Mouse (Mus musculus) neural tube, embryonic 14.5 days (tissue): ENCODE measurements around the gene Unc119. TPM values are rescaled to one million over a fixed set of nuclear protein-coding genes. Genes with fewer than 3 reads are reported as not detected.

Experiments
- ATAC-seq: fragments of 200-750 bp; cut with Nextera tagmentation; 2 replicates; pipeline ENCODE4 v1.8.0; 2017; ENCODE audit warnings: low read depth, mild to moderate bottlenecking, moderate TSS enrichment, moderate library complexity
- H3K27ac ChIP-seq: fragments of 300-500 bp; sonication (generic); 2 replicates; pipeline ENCODE4 v1.5.1; 2014; ENCODE audit warnings: low read depth, mild to moderate bottlenecking, control low read depth, low read length, moderate library complexity, mixed read lengths
- H3K27me3 ChIP-seq: fragments of 300-500 bp; sonication (generic); 2 replicates; pipeline ENCODE4 v1.6.1; 2014; ENCODE audit warnings: low read length; ENCODE audit not compliant: control insufficient read depth, insufficient read depth
- H3K36me3 ChIP-seq: fragments of 300-500 bp; sonication (generic); 2 replicates; pipeline ENCODE4 v1.6.1; 2014; ENCODE audit warnings: low read length, mixed read lengths; ENCODE audit not compliant: control insufficient read depth, insufficient read depth
- H3K4me1 ChIP-seq: fragments of 300-500 bp; sonication (generic); 2 replicates; pipeline ENCODE4 v1.6.1; 2014; ENCODE audit warnings: low read length; ENCODE audit not compliant: control insufficient read depth, insufficient read depth
- H3K4me2 ChIP-seq: fragments of 300-500 bp; sonication (generic); 2 replicates; pipeline ENCODE4 v1.6.1; 2014; ENCODE audit warnings: mild to moderate bottlenecking, low read depth, low read length, control low read depth
- H3K4me3 ChIP-seq: fragments of 300-500 bp; sonication (generic); 2 replicates; pipeline ENCODE4 v1.5.1; 2014; ENCODE audit warnings: low read depth, low read length, control low read depth, mixed read lengths
- H3K9ac ChIP-seq: fragments of 300-500 bp; sonication (generic); replicated peaks from 2 replicates; pipeline ENCODE4 v1.6.1; 2014; ENCODE audit warnings: low read depth, mild to moderate bottlenecking, control low read depth, low read length, mixed read lengths
- H3K9me3 ChIP-seq: fragments of 300-500 bp; sonication (generic); 2 replicates; pipeline ENCODE4 v1.6.1; 2016; ENCODE audit warnings: low read length; ENCODE audit not compliant: control insufficient read depth
- WGBS: fragments of 180-500 bp; shearing (Covaris S2); extraction: QIAGEN DNeasy Blood & Tissue Kit; methylation state at CpG from one replicate; pipeline ENCODE4 v1.1.7; 2014; 5-methylcytosine and 5-hydroxymethylcytosine counted together
- polyA plus RNA-seq: library from polyadenylated mRNA; unstranded; fragments of >200 nt; fragmentation: Nextera tagmentation; extraction: Ambion mirVana; gene quantifications from 2 replicates; pipeline ENCODE4 v1.2.1, GENCODE M21; 2014

The Unc119 gene
- polyA plus RNA-seq, 1 experiment from 2014 or later, result 91.5 TPM

DNA sequence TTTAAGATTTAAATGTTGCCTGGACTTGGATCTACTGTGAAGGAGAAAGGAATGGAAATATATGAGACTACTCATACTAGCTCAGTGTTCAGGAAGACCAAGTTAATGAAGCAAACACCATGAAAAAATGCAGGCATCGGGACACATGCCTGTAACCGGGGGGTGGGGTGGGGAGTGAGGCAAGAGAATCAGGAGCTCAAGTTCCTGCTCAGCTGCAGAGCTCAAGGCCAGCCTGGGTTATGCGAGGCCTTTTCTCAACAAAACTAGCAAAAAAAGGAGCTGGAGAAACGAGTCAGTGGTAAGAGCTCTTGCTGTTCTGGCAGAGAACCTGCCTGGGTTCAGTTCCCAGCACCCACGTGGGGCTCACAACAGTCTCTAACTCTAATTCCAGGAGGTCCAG, 9.3 kb upstream of the Unc119 start:
- H3K4me1 ChIP-seq, result peaks cover 7% of the 10 kb centered on the region
- peaks cover 15% of the 10 kb centered on the region for H3K36me3 ChIP-seq
- no peak overlapping the region for H3K27ac ChIP-seq
- no peaks in the 10 kb centered on the region for H3K27me3 ChIP-seq
- ATAC-seq, result no peak
- H3K9ac ChIP-seq, result no peak overlapping the region
- no peak overlapping the region for H3K4me3 ChIP-seq
- no peak overlapping the region for H3K4me2 ChIP-seq
- 94% methylated on average over 5 of the region's 5 CpGs for WGBS
- H3K9me3 ChIP-seq, result no peaks in the 10 kb centered on the region

DNA sequence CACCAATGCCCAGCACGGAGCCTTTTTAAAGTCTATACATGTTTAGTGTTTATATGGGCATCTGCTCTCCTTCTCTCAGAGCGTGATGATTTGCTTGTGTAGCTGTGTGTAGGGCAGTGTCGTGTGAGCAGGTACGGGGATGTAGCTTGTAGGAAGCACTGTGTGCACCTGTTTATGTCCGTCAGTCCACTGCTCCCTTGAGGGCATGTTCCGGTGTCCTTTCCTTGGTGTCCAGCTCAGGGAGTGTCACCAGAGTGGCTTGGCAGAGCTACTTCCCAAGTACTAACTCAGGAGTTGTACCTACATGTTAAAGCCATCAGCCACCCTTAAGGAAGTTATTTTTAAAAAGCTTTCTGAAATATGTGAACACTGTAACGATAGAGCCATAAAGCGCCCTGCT, 6.2 kb upstream of the Unc119 start:
- H3K4me1 ChIP-seq, result no peaks in the 10 kb centered on the region
- no peak for ATAC-seq
- no peak overlapping the region for H3K27ac ChIP-seq
- WGBS, result 95% methylated on average over 8 of the region's 8 CpGs
- no peak overlapping the region for H3K4me2 ChIP-seq
- no peaks in the 10 kb centered on the region for H3K27me3 ChIP-seq
- H3K36me3 ChIP-seq, result peaks cover 27% of the 10 kb centered on the region
- H3K9ac ChIP-seq, result no peak overlapping the region
- no peaks in the 10 kb centered on the region for H3K9me3 ChIP-seq
- no peak overlapping the region for H3K4me3 ChIP-seq

DNA sequence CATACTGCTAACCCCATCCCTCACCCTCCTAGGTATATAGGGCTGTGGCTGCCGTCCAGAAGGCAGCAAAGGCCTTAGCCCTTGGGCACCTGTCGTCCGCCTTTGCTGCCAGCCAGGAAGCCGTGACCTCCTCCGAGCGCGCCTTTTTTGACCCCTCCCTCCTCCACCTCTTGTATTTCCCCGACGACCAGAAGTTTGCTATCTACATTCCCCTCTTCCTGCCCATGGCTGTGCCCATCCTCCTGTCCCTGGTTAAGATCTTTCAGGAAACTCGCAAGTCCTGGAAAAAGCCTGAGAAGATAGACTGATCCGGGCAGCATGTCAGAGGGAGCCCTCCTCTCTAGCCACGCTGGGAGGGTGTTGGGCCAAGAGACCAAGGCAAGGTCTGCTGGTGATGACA, 1.6 kb upstream of the Unc119 start:
- Histone ChIP-seq H3K4me3 (no peak overlapping the region), H3K36me3 (peaks cover 22% of the 10 kb centered on the region), H3K9me3 (no peaks in the 10 kb centered on the region), H3K4me1 (peaks cover 12% of the 10 kb centered on the region), H3K27ac (no peak overlapping the region), H3K4me2 (no peak overlapping the region), H3K27me3 (no peaks in the 10 kb centered on the region), H3K9ac (no peak overlapping the region)
- 91% methylated on average over 12 of the region's 12 CpGs for WGBS
- ATAC-seq, result no peak

DNA sequence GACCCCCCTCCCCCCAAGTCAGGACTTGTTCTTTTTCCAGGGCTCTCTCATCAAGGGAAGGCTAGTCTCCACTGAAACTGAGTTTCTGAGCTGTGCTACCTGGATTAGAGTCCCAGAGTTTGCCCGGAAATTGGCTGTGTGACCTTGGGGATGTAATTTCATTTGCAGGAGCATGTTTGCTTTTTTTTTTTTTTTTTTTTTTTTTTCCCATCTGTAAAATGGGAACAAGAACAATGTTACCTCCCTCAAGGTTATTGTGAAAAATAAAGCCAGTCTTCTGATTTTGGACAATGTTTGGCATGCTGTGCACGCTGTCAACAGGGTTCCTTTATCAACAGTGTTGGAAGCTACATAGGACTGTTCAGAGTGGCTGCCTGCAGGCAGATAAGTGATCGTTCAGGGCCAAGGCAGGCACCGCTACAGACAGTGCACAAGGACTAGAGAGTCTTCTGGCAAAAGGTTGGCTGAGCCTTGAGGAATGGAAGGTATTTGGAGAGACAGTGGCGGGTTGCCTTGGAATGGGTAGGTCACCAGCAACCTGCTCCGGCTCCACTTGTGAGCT, 1.1 kb downstream of the Unc119 start:
- H3K4me3 ChIP-seq, result peak overlapping the region; percentile 84
- WGBS, result 89% methylated on average over 6 of the region's 6 CpGs
- H3K9ac ChIP-seq, result peak overlapping the region; percentile 94
- H3K4me1 ChIP-seq, result peaks cover 12% of the 10 kb centered on the region
- H3K4me2 ChIP-seq, result peak overlapping the region; percentile 70
- no peaks in the 10 kb centered on the region for H3K9me3 ChIP-seq
- H3K27me3 ChIP-seq, result no peaks in the 10 kb centered on the region
- no peak for ATAC-seq
- H3K36me3 ChIP-seq, result peaks cover 15% of the 10 kb centered on the region; the same call in 1 of the 2 replicates
- peak overlapping the region; percentile 84; the same call in 1 of the 2 replicates for H3K27ac ChIP-seq

DNA sequence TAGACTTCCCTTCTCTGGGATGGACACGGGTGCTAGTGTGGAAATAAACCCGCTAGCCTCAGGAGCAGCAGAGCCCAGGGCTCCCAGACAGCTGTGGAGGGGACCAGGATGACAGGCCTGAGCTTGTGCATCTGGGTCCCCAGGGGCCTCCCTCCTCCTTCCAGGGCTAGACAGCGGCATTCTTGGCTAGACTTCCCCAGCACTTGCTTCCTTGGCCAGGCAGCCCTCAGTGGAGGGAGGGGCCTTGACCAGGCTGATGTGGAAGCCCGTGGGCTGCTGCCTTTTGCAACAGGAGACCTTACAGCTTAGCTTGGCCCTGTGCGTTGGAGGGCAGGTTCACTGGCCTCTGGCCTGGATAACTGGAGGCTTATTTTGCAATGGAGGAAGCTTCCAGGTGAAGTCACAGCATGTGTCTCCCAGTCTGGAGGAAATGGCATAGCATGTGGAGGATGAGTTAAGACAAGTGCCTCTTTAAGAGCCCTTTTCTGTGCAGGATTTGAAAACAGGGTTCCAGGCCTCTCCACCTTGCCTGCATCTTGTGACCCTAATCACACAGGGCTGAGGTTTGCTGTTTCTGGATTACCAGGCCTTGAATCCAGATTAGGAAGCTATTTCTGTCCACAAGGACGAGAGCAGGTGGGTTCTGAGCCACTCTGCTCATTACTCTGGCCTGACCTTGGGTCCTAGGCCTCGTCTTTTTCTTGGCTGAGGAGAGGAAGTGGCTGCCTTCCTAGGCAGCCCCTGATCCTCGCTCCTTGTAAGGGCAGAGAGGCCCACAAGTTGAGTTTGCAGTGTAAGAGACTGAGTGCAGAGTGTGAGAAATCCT, 1.8 kb downstream of the Unc119 start:
- Histone ChIP-seq H3K4me2 (peak overlapping the region; percentile 70; the same call in 1 of the 2 replicates), H3K27me3 (no peaks in the 10 kb centered on the region), H3K9ac (no peak overlapping the region; the same call in 1 of the 2 replicates), H3K9me3 (no peaks in the 10 kb centered on the region), H3K4me3 (no peak overlapping the region), H3K27ac (no peak overlapping the region), H3K36me3 (peaks cover 8% of the 10 kb centered on the region; the same call in 1 of the 2 replicates), H3K4me1 (peaks cover 12% of the 10 kb centered on the region)
- no peak for ATAC-seq
- WGBS, result 66% methylated on average over 8 of the region's 8 CpGs

DNA sequence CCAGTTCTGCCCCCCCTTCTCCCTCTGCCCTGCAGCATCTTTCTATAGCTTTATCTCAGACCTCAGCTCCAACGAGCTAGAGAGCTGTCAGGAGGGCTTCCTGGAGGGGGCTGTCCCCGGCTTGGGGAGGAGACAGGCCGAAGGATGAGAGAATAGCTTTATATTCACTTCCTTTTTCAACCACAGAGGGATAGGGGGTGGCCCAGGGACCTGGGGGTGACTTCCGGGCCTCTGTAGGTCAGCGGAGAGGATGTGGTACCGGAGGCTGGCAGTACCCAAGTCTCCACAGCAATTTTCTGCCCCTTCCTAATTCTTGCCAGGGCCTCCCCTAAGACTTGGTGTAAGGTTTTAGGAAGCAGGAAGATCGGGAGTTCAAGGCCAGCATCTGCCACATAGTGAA, 2.5 kb downstream of the Unc119 start:
- H3K27ac ChIP-seq, result no peak overlapping the region
- no peak for ATAC-seq
- H3K4me2 ChIP-seq, result no peak overlapping the region
- no peaks in the 10 kb centered on the region for H3K27me3 ChIP-seq
- WGBS, result 89% methylated on average over 7 of the region's 7 CpGs
- no peaks in the 10 kb centered on the region for H3K9me3 ChIP-seq
- peaks cover 12% of the 10 kb centered on the region for H3K4me1 ChIP-seq
- peaks cover 7% of the 10 kb centered on the region; the same call in 1 of the 2 replicates for H3K36me3 ChIP-seq
- no peak overlapping the region for H3K9ac ChIP-seq
- H3K4me3 ChIP-seq, result no peak overlapping the region

DNA sequence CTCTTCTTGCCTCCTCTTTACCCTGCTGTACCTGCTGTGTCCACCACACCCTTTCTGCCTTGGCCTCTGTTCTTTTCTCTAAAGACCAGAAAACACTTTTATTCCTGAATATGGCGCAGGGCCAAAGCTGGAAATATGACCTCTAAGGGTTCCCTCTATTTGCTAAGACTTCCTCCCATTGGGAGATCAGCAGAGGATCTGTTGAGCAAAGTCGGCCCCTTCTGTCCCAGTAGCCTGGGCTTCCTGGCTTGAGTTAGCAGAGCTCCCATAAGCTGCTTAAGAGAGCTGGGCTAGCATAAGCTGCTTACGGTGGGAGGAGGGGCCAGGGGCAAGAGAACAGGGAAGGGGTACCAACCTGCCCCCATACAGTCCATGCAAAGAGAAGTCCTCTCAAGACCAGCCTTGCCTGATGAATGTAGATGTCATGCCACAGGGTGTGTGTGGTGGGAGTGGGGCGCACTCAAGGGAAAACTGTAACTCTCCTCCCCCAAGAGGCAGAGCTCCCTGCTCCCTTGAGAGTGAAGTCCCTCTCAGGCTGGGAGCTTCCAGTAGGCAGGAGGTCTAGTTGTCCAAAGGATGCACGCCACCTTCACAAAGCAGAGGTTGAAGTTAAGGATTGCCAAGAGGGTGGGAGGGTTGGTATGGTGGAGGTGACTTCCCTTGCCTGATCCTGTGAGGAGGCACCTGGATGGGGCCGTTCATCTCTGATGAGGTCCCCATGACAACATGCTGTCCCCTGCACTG, 3.2 kb downstream of the Unc119 start:
- Histone ChIP-seq H3K27me3 (no peaks in the 10 kb centered on the region), H3K9me3 (no peaks in the 10 kb centered on the region), H3K4me3 (no peak overlapping the region), H3K36me3 (peaks cover 7% of the 10 kb centered on the region; the same call in 1 of the 2 replicates), H3K27ac (no peak overlapping the region), H3K4me1 (peaks cover 12% of the 10 kb centered on the region), H3K9ac (no peak overlapping the region), H3K4me2 (no peak overlapping the region)
- ATAC-seq, result no peak
- 90% methylated on average over 6 of the region's 6 CpGs for WGBS

DNA sequence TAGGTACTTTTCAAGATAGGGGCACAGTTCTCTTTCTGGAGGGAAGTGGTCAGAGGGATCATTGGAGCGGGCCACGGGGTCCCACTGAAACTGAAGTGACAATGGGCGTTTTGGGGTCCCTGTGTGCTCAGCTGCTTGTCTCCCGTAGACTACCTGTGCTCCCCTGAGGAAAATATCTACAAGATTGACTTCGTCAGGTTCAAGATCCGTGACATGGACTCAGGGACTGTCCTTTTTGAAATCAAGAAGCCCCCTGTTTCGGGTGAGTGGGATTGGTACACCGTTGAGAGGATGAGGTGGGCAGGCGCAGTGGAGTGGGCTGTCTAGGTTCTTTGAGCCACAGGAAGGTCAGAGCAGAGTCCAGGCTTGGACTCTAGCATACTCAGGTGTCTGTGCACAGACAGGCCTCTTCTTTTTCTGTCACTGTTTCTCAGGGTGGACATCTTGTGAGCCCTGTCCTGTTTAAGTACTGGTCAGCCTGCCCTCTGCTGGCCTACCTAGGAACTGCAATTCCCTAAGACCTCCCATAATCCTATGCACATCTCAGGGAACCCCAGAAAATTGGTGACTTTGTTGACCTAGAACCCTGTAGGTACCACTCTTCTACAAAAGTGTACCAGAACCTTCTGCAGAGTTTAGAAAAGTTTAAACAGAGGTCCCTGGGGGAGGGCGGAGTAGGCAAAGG, 3.9 kb downstream of the Unc119 start:
- WGBS, result 93% methylated on average over 10 of the region's 10 CpGs
- H3K9ac ChIP-seq, result no peak overlapping the region
- ATAC-seq, result no peak
- no peaks in the 10 kb centered on the region for H3K27me3 ChIP-seq
- H3K4me3 ChIP-seq, result no peak overlapping the region
- H3K4me2 ChIP-seq, result no peak overlapping the region
- H3K27ac ChIP-seq, result no peak overlapping the region
- H3K36me3 ChIP-seq, result peaks cover 7% of the 10 kb centered on the region; the same call in 1 of the 2 replicates
- H3K4me1 ChIP-seq, result peaks cover 12% of the 10 kb centered on the region
- no peaks in the 10 kb centered on the region for H3K9me3 ChIP-seq
